Mouse (Mus musculus): Measurements from ENCODE around the gene St5. TPM values are rescaled to one million over a fixed set of nuclear protein-coding genes. Genes with fewer than 3 reads are reported as not detected.

The St5 gene
- polyA plus RNA-seq, 1 experiment: 44.8 TPM

DNA sequence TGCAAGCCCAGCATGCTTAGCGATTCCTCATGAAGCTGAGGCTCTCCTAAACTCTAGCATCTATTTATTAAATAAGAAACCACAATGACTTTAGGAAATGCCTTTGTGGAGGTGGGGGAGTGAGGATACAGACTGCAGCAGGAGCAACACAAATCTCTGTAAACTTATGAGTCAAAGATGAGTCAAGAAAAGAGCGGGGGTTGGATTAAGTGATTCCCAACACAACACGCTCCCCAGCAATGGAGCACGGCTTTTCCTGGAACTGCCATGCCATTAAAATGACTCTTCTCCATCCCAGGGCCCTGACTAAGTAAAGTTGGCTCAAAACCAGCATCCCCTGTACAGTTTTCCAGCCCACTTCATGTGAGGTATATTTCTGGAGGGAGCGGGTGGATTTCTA lies 156.7 kb downstream of the St5 start:
- TF ChIP-seq CTCF (IDR thresholded peaks at IDR 0.05; ENCODE audit: borderline replicate concordance, insufficient read depth, low read depth, low read length) (no peak), POLR2A (IDR thresholded peaks at IDR 0.05; ENCODE audit: borderline replicate concordance, insufficient read depth, low read length) (no peak)
- H3K27ac ChIP-seq (ENCODE audit: insufficient read depth, low read length): no peak overlapping the region
- WGBS: 95% methylated on average over 5 of the region's 5 CpGs

DNA sequence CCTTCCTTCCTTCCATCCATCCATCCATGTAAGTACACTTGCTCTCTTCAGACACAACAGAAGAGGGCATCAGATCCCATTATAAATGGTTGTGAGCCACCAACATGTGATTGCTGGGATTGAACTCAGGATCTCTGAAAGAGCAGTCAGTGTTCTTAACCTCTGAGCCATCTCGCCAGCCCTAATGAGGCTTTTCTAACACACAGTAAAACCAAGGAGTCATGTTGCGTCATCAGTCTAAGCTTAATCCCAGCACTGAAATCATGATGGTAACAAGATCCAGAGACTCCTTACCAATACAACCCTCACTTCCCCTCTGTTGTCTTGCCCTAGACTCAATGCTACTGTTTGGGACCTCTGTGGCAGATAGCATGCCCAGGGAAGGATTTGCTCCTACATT lies 157.2 kb downstream of the St5 start:
- H3K4me1 ChIP-seq (ENCODE audit: control insufficient read depth, insufficient read depth, low read length): no peaks in the 10 kb centered on the region; the same call in 1 of the 2 replicates
- no peak overlapping the region for H3K27ac ChIP-seq (ENCODE audit: insufficient read depth, low read length)
- H3K27me3 ChIP-seq (ENCODE audit: control insufficient read depth, insufficient read depth, low read length): no peaks in the 10 kb centered on the region
- no peak overlapping the region for H3K4me3 ChIP-seq (replicated peaks; ENCODE audit: insufficient read depth, low read depth, low read length)
- no peak for DNase-seq
- WGBS: 94% methylated on average over 2 of the region's 2 CpGs
- TF ChIP-seq POLR2A (IDR thresholded peaks at IDR 0.05; ENCODE audit: borderline replicate concordance, insufficient read depth, low read length) (no peak), CTCF (IDR thresholded peaks at IDR 0.05; ENCODE audit: borderline replicate concordance, insufficient read depth, low read depth, low read length) (0 out of 2 replicates have a peak, but pooled peaks have one; percentile 1)

More for the DNA sequence above, 156.7 kb downstream of the St5 start:
- DNase-seq: no peak
- Histone ChIP-seq H3K4me1 (ENCODE audit: control insufficient read depth, insufficient read depth, low read length) (no peaks in the 10 kb centered on the region; the same call in 1 of the 2 replicates), H3K27me3 (ENCODE audit: control insufficient read depth, insufficient read depth, low read length) (no peaks in the 10 kb centered on the region), H3K4me3 (replicated peaks; ENCODE audit: insufficient read depth, low read depth, low read length) (no peak overlapping the region)

DNA sequence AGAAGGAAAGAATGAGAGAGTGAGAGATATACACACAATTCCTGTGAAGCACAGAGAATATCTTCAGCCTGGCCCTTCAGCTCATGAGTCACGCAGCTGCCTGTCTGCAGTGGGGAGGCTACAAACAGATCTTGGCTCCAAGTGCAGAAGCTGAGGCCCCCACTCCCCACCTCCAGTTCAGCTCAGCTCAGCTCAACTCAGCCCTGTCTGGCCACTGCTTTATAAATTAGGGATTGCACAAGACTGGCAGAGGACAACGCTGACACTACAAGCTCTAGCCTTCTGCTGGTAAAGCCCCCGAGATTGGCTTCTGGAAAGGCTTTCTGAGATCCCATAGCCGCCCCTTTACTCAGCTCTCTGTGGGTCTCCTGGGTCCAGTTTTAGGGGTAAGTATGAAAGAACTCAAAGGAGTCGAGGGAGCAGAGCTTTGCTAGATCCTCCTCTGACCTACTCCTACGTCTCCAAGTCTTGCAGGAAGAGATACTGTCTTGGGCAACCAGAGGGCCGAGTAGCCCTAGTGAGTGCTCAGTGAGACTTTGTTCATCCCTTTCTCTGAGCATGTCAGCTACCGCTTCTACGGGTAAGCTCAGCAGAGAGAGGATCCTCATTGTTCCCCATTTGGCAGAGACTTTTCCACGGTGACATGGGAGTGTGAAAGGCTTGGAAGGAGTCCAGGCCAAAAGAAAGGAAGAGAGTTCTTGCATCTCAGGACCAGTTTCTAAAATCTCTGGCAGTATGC lies 158.0 kb downstream of the St5 start:
- TF ChIP-seq CTCF (IDR thresholded peaks at IDR 0.05; ENCODE audit: borderline replicate concordance, insufficient read depth, low read depth, low read length) (no peak), POLR2A (IDR thresholded peaks at IDR 0.05; ENCODE audit: borderline replicate concordance, insufficient read depth, low read length) (no peak)
- Histone ChIP-seq H3K4me3 (replicated peaks; ENCODE audit: insufficient read depth, low read depth, low read length) (no peak overlapping the region), H3K27me3 (ENCODE audit: control insufficient read depth, insufficient read depth, low read length) (no peaks in the 10 kb centered on the region), H3K4me1 (ENCODE audit: control insufficient read depth, insufficient read depth, low read length) (no peaks in the 10 kb centered on the region; the same call in 1 of the 2 replicates), H3K27ac (ENCODE audit: insufficient read depth, low read length) (no peak overlapping the region)
- WGBS: 46% methylated on average over 10 of the region's 10 CpGs
- DNase-seq: no peak

DNA sequence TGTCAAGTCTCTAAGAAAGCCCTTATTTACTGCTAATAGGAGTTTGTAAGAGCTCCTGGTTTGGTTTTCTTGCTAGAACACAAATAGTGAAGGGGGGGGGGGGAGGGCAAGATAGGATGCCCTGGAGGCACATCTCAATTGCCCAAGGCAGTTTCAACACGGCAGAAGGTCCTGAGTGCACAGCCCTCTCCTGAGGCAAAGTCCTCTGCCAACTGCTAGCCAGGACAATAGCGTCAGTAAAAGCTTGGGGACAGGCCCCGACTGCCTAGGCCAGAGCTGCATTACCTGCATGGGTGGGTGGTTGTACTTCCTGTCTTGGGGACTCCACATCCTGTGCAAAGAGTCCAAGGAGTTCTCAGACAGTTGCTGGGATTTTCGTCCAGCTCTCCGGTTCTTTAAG lies 158.6 kb downstream of the St5 start:
- Histone ChIP-seq H3K27me3 (ENCODE audit: control insufficient read depth, insufficient read depth, low read length) (no peaks in the 10 kb centered on the region), H3K4me1 (ENCODE audit: control insufficient read depth, insufficient read depth, low read length) (no peaks in the 10 kb centered on the region; the same call in 1 of the 2 replicates), H3K4me3 (replicated peaks; ENCODE audit: insufficient read depth, low read depth, low read length) (no peak overlapping the region), H3K27ac (ENCODE audit: insufficient read depth, low read length) (no peak overlapping the region)
- 43% methylated on average over 5 of the region's 5 CpGs for WGBS
- DNase-seq: no peak
- TF ChIP-seq CTCF (IDR thresholded peaks at IDR 0.05; ENCODE audit: borderline replicate concordance, insufficient read depth, low read depth, low read length) (0 out of 2 replicates have a peak, but pooled peaks have one; percentile 6), POLR2A (IDR thresholded peaks at IDR 0.05; ENCODE audit: borderline replicate concordance, insufficient read depth, low read length) (no peak)

DNA sequence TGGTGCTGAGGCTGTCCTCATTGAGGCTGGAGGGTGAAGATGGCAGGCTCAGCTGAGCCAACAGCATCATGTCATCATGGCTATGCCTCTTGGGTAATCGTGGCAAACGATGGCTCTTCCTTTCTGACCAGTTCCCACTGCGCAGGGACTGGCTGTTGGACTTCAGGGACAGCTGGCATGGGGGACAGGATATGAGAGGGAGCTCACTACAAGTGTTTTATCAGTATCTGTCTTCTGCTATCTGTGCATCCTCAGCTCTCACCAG lies 161.1 kb downstream of the St5 start:
- no peaks in the 10 kb centered on the region for H3K27me3 ChIP-seq (ENCODE audit: control insufficient read depth, insufficient read depth, low read length)
- TF ChIP-seq CTCF (IDR thresholded peaks at IDR 0.05; ENCODE audit: borderline replicate concordance, insufficient read depth, low read depth, low read length) (no peak), POLR2A (IDR thresholded peaks at IDR 0.05; ENCODE audit: borderline replicate concordance, insufficient read depth, low read length) (no peak)
- WGBS: 79% methylated on average over 3 of the region's 3 CpGs
- H3K27ac ChIP-seq (ENCODE audit: insufficient read depth, low read length): peak overlapping the region; percentile 27; the same call in 1 of the 2 replicates
- H3K4me1 ChIP-seq (ENCODE audit: control insufficient read depth, insufficient read depth, low read length): no peaks in the 10 kb centered on the region; the same call in 1 of the 2 replicates
- no peak overlapping the region for H3K4me3 ChIP-seq (replicated peaks; ENCODE audit: insufficient read depth, low read depth, low read length)
- no peak for DNase-seq

DNA sequence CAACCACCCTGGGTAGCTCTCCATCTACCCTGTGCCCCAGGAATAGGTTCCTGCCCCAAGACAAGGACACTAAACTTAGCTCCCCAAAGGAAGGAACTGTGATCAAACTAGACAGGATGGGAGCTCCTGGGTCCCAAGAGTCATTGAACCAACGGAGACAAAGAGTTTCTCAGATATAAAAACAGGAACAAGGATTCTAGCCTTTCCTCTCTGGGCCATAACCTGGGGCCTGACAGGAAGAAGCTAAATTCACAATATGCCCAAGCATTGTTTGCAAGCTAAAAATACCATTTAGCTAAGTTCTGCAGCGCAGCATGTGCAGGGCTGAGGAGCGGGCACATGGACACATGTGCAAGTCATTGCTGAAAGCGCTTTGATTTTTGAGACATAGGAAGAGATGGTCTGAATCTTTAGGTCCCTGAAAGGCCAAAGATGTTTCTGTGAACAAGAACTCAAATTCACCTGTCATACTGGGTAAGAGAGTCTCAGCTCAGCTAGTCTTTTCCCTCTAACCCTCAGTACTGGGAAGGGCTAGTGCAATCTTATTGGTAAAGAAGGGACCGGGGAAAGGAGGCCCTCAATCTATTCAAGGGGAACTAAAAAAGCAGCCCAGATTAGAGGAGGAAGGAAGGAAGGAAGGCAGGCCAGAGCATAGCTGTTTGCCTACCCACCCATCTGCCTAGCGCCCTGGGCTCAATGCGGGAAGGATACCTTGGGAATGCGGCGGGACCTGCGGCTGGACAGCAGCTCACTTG lies 161.6 kb downstream of the St5 start:
- no peak overlapping the region for H3K4me3 ChIP-seq (replicated peaks; ENCODE audit: insufficient read depth, low read depth, low read length)
- H3K27ac ChIP-seq (ENCODE audit: insufficient read depth, low read length): peak overlapping the region; percentile 27; the same call in 1 of the 2 replicates
- H3K4me1 ChIP-seq (ENCODE audit: control insufficient read depth, insufficient read depth, low read length): peaks cover 2% of the 10 kb centered on the region
- TF ChIP-seq CTCF (IDR thresholded peaks at IDR 0.05; ENCODE audit: borderline replicate concordance, insufficient read depth, low read depth, low read length) (no peak), POLR2A (IDR thresholded peaks at IDR 0.05; ENCODE audit: borderline replicate concordance, insufficient read depth, low read length) (no peak)
- no peaks in the 10 kb centered on the region for H3K27me3 ChIP-seq (ENCODE audit: control insufficient read depth, insufficient read depth, low read length)
- DNase-seq: no peak
- WGBS: 88% methylated on average over 10 of the region's 10 CpGs

DNA sequence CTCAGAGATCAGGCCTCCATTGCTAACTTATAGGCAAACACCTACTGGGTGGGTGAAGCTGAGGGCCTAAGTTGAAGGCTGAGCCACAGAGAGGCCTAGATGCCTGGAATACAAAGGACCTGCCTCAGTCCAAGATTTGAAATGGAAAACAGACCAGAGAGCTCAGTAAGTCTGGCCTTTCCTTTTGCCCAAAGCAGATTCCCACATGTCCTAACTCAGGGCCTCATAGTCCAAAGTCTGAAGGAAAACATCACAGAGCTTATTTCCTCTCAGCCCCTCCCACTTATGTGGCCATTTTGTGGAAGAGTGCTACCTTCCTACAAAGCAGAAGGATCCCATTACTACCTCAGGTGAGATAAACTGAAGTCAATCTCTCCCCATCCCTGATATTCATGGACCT lies 162.5 kb downstream of the St5 start:
- Histone ChIP-seq H3K27ac (ENCODE audit: insufficient read depth, low read length) (no peak overlapping the region), H3K27me3 (ENCODE audit: control insufficient read depth, insufficient read depth, low read length) (no peaks in the 10 kb centered on the region), H3K4me3 (replicated peaks; ENCODE audit: insufficient read depth, low read depth, low read length) (no peak overlapping the region), H3K4me1 (ENCODE audit: control insufficient read depth, insufficient read depth, low read length) (peaks cover 9% of the 10 kb centered on the region)
- TF ChIP-seq POLR2A (IDR thresholded peaks at IDR 0.05; ENCODE audit: borderline replicate concordance, insufficient read depth, low read length) (no peak), CTCF (IDR thresholded peaks at IDR 0.05; ENCODE audit: borderline replicate concordance, insufficient read depth, low read depth, low read length) (no peak)
- DNase-seq: no peak

Measured in cerebellum, adult 2 months (tissue).